Mouse (Mus musculus) spleen, postnatal 36 days (tissue): ENCODE data around the gene Dnm3.

Experiments used
- DNase-seq, 2 experiments: peaks; one replicate each; pipeline ENCODE4 v3.0.0; 2022; ENCODE audit warnings: low spot score in 2 of 2, mixed read lengths in 1 of 2

Gene Dnm3

GRCm38 (mm10) chr1:162252869-162253268, 225.0 kb downstream of the Dnm3 start:
- no peak for DNase-seq

- DNase-seq, result no peak
These were observed 230.6 kb downstream of the Dnm3 start for GRCm38 (mm10) chr1:162247216-162247615.

- no peak for DNase-seq
These were observed 234.2 kb downstream of the Dnm3 start for GRCm38 (mm10) chr1:162243651-162243990.

GRCm38 (mm10) chr1:162242980-162243650, 234.7 kb downstream of the Dnm3 start:
- no peak for DNase-seq

- DNase-seq, result no peak
These were observed 237.1 kb downstream of the Dnm3 start for GRCm38 (mm10) chr1:162240720-162241119.

GRCm38 (mm10) chr1:162238646-162239045, 239.2 kb downstream of the Dnm3 start:
- no peak for DNase-seq

GRCm38 (mm10) chr1:162236624-162237159, 241.1 kb downstream of the Dnm3 start:
- DNase-seq, result no peak

- DNase-seq, result no peak
These were observed 252.2 kb downstream of the Dnm3 start for GRCm38 (mm10) chr1:162225621-162226147.

- DNase-seq, result no peak
These were observed 252.8 kb downstream of the Dnm3 start for GRCm38 (mm10) chr1:162224817-162225605.

GRCm38 (mm10) chr1:162224061-162224460, 253.8 kb downstream of the Dnm3 start:
- no peak for DNase-seq

- no peak for DNase-seq
These were observed 254.4 kb downstream of the Dnm3 start for GRCm38 (mm10) chr1:162223258-162223940.

- no peak for DNase-seq
These were observed 255.5 kb downstream of the Dnm3 start for GRCm38 (mm10) chr1:162222353-162222752.

GRCm38 (mm10) chr1:162221801-162222301, 256.0 kb downstream of the Dnm3 start:
- no peak for DNase-seq

GRCm38 (mm10) chr1:162220891-162221290, 256.9 kb downstream of the Dnm3 start:
- no peak for DNase-seq

GRCm38 (mm10) chr1:162219781-162220180, 258.1 kb downstream of the Dnm3 start:
- no peak for DNase-seq

GRCm38 (mm10) chr1:162218530-162219180, 259.2 kb downstream of the Dnm3 start:
- no peak for DNase-seq

- DNase-seq, result no peak
These were observed 260.4 kb downstream of the Dnm3 start for GRCm38 (mm10) chr1:162217340-162217974.

GRCm38 (mm10) chr1:162216656-162217055, 261.2 kb downstream of the Dnm3 start:
- no peak for DNase-seq

- DNase-seq, result no peak
These were observed 262.1 kb downstream of the Dnm3 start for GRCm38 (mm10) chr1:162215743-162216142.

GRCm38 (mm10) chr1:162213066-162213465, 264.8 kb downstream of the Dnm3 start:
- no peak for DNase-seq

- no peak for DNase-seq
These were observed 267.3 kb downstream of the Dnm3 start for GRCm38 (mm10) chr1:162210529-162210928.
